Mouse (Mus musculus) olfactory bulb, adult 2 months (tissue): ENCODE data around the gene Tagln2.

ENCODE experiments used
- CTCF ChIP-seq: fragments of 200-500 bp; IDR thresholded peaks from 2 replicates; pipeline ENCODE4 v1.5.1; 2012; ENCODE audit warnings: low read depth, mild to moderate bottlenecking, low read length, moderate library complexity; ENCODE audit not compliant: insufficient read depth
- POLR2A ChIP-seq: fragments of 200-500 bp; IDR thresholded peaks from 2 replicates; pipeline ENCODE4 v1.6.1; 2012; ENCODE audit warnings: mild to moderate bottlenecking, low read depth, low read length, moderate library complexity; ENCODE audit not compliant: insufficient read depth

- no peak for TF ChIP-seq POLR2A
- TF ChIP-seq CTCF: no peak
These were observed 9.4 kb downstream of the Tagln2 start for GRCm38 (mm10) chr1:172509235-172509634.
